Mouse (Mus musculus) heart, postnatal 14 days (tissue): ENCODE data around the gene Arsk. TPM values are rescaled to one million over a fixed set of nuclear protein-coding genes. Genes with fewer than 3 reads are reported as not detected.

Experiments used
- DNase-seq, 2 experiments: peaks; one replicate each; pipeline ENCODE4 v3.0.0; 2021 to 2022
- intact Hi-C: fragments of 180-260 bp; cut with DNase I; formaldehyde crosslinking; loops from one replicate; pipeline ENCODE4 v1.15.1; 2025
- total RNA-seq, 2 experiments: library from RNA; stranded (reverse); gene quantifications; 2 replicates each; pipeline ENCODE4 v1.2.3; 2021

Gene Arsk
- total RNA-seq, 2 experiments from 2014 or later: 4.4 to 5.2 TPM

GRCm38 (mm10) chr13:76044971-76045370 lies 53.5 kb downstream of the Arsk start:
- intact Hi-C loops: no loop called here

GRCm38 (mm10) chr13:76042455-76042854 lies 56.0 kb downstream of the Arsk start:
- no peak for DNase-seq
- intact Hi-C loops: no loop called here

More at GRCm38 (mm10) chr13:76044971-76045370, 53.5 kb downstream of the Arsk start:
- DNase-seq: no peak

DNA sequence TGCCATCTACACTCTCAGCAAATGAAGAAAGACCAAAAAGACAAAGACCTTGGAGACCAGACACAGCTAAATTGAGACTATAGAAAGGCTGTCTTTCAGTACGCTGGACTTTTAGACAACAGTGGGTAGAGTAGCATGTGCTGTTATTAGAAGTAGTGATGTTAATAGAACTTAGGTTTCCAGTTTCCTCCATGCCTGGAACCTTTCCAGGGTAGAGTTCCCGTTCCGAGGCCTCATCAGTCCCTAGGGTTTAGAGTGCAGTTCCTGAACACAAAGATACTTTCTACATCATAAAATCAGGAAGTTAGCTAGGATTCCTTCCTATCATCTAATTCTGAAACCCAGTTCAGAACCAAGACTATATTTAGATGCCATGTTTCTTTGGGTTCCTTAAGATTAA lies 73.9 kb downstream of the Arsk start:
- intact Hi-C loops: loop anchor here (5.0 to 10.0 kb wide), 3 partner anchors 147 to 1690 kb away; no protein-coding TSS in a partner anchor
- peak; percentile 4 to 22 for DNase-seq

DNA sequence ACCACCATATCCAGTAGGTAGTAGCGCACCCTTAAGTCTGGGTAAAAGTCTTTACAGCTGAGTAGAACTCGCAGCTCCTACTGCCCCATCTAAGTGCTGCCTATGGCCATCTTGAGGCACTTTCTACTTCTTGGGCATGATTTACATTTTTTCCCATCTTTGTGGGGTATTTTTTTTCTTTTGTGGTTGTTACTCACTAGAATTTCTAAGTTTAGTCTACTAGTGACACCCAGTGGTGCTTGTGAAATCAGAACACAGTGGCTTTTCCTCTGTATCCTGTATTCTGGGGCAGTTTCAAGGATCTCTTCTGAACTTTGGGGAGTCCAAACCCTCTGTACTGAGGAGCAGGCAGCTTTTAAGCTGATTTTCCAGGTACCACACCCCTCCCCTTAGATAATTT lies 76.7 kb downstream of the Arsk start:
- intact Hi-C loops: loop anchor here (5.0 to 10.0 kb wide), 3 partner anchors 144 to 1693 kb away; no protein-coding TSS in a partner anchor
- peak in 1 of 2 experiments; percentile 14 for DNase-seq

GRCm38 (mm10) chr13:76018844-76019400 lies 79.5 kb downstream of the Arsk start:
- intact Hi-C loops: loop anchor here (5.0 kb wide), 3 partner anchors 77 to 312 kb away; partner anchors contain the start of genes Arsk, Ell2, Rhobtb3 and Ttc37
- DNase-seq: peak in 1 of 2 experiments; percentile 5

DNA sequence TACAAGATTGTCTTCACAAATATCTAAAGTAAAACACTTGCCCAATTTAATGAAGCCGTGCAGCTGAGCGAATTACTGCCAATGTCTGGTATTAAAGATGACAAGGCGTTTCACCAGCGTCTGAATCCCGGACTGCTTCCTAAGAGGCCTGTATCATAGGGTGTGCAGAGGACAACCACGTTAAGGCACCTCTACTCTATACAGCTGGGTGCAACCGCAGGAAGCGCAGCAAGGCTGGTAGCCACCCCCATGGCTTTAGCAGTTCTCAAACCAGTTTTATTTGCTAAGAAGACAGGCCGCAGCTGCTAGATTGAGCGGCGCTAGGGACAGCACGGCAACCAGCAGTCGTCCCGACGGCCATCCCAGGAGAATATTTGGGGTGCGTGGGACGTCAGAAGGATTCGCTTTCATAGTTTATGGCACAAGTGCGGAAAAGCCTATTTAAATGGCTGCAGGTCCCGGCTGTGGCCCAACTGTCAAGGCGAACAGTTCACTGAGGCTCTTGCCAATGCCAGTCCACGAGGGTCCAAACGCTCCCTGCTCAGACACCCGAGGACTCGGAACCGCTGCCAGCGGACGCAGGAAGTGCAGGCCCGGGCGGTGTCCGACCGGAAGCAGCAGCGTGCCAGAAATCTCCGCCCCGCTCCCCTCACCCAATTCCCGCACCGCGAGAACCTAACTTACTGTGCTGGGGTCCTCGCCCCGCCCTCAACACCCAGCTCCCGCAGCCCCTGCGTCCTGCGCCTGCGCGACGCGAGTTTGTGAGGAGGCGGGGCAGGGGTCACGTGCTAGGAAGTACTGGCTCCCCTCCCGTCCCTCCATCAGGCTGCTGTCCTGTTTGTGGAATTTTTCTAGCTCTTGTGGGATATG lies 80.3 kb downstream of the Arsk start, which contains the start of gene Rfesd:
Rfesd (minus strand) TSS at position 746 of the 870 bp plus-strand sequence.
- DNase-seq: peak; percentile 98
- intact Hi-C loops: loop anchor here (5.0 kb wide), 3 partner anchors 76 to 311 kb away; partner anchors contain the start of genes Arsk, Ell2, Rhobtb3 and Ttc37

GRCm38 (mm10) chr13:76017465-76017864 lies 81.0 kb downstream of the Arsk start:
- intact Hi-C loops: loop anchor here (5.0 kb wide), 3 partner anchors 75 to 310 kb away; partner anchors contain the start of genes Arsk, Ell2, Rhobtb3 and Ttc37
- DNase-seq: peak in 1 of 2 experiments; percentile 16

DNA sequence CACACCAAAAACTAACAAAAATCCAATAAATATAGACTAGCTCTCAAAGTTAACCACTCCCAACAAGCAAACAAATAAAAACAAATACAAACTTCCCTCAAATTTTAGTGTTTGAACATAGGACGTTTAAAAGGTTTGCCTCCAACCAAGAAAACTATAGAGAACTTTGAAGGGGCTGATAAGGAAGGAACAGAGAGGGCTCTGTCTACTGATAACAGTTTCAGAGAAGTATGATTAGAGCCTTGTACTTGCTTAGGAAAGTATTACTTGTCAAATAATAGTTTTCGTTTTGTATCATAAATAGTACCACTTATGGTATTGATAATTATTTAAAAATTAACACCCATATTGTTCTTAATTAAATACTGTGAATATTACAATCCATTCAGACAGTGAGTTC lies 83.9 kb downstream of the Arsk start:
- intact Hi-C loops: no loop called here
- no peak for DNase-seq

Other genes starting within 250 kb of the Arsk start
- gene Rhobtb3, start 154.7 kb downstream of the Arsk start, total RNA-seq: 10 to 100 TPM; 17.4 TPM
- gene Spata9, start 131.5 kb downstream of the Arsk start, total RNA-seq: not detected
- 10 to 100 TPM; 10.3 to 10.7 TPM for gene Rfesd, start 79.9 kb downstream of the Arsk start, total RNA-seq
- not detected for gene Gpr150, start 41.7 kb downstream of the Arsk start, total RNA-seq
- gene Ttc37, start 74 bp upstream of the Arsk start, total RNA-seq: 10 to 100 TPM; 12.7 to 15.4 TPM
- gene Fam81b, start 206.4 kb upstream of the Arsk start, total RNA-seq: not detected